Mouse (Mus musculus) myocyte (in vitro differentiated cells): ENCODE data around the gene Bora. TPM values are rescaled to one million over a fixed set of nuclear protein-coding genes. Genes with fewer than 3 reads are reported as not detected.

Experiments
- H3K27me3 ChIP-seq: one replicate; pipeline ENCODE4 v1.6.1; 2011; ENCODE audit not compliant: control insufficient read depth, insufficient read depth, insufficient read length
- H3K36me3 ChIP-seq: one replicate; pipeline ENCODE4 v1.6.1; 2011; ENCODE audit not compliant: control insufficient read depth, insufficient read depth
- H3K4me2 ChIP-seq: one replicate; pipeline ENCODE4 v1.6.1; 2011; ENCODE audit warnings: low read depth, control low read depth
- H3K4me3 ChIP-seq: one replicate; pipeline ENCODE4 v1.5.1; 2011; ENCODE audit warnings: mild to moderate bottlenecking, control low read depth, moderate library complexity
- H3K79me2 ChIP-seq: one replicate; pipeline ENCODE4 v1.6.1; 2011; ENCODE audit not compliant: control insufficient read depth, insufficient read depth
- H3ac ChIP-seq: one replicate; pipeline ENCODE4 v1.6.1; 2011; ENCODE audit not compliant: control insufficient read depth, insufficient read length
- CEBPB ChIP-seq: IDR thresholded peaks from 2 replicates; pipeline ENCODE4 v1.6.1; 2011; ENCODE audit warnings: mild to moderate bottlenecking, moderate library complexity; ENCODE audit not compliant: poor library complexity, insufficient read depth, severe bottlenecking
- E2F4 ChIP-seq: IDR thresholded peaks from one replicate; pipeline ENCODE4 v1.6.1; 2011; ENCODE audit warnings: mild to moderate bottlenecking, control low read depth, moderate library complexity; ENCODE audit not compliant: insufficient read depth
- MAX ChIP-seq: IDR thresholded peaks from one replicate; pipeline ENCODE4 v1.6.1; 2011; ENCODE audit warnings: low read depth, mild to moderate bottlenecking, control low read depth
- MYOD1 ChIP-seq, 3 experiments: IDR thresholded peaks; one replicate each; pipeline ENCODE4 v1.6.1; 2011; ENCODE audit warnings: control low read depth in 2 of 3, low read depth in 2 of 3, mild to moderate bottlenecking in 2 of 3, moderate library complexity in 1 of 3; ENCODE audit not compliant: insufficient read length in 2 of 3, control insufficient read depth in 1 of 3
- MYOG ChIP-seq, 3 experiments: IDR thresholded peaks; one replicate each; pipeline ENCODE4 v1.6.1; 2011; ENCODE audit warnings: control low read depth in 2 of 3, low read depth in 2 of 3, mild to moderate bottlenecking in 2 of 3; ENCODE audit not compliant: insufficient read length in 2 of 3, control insufficient read depth in 1 of 3, insufficient read depth in 1 of 3
- POLR2A ChIP-seq: IDR thresholded peaks from one replicate; pipeline ENCODE4 v1.6.1; 2011; ENCODE audit warnings: low read depth, mild to moderate bottlenecking, control low read depth, moderate library complexity; ENCODE audit not compliant: insufficient read length
- POLR2AphosphoS2 ChIP-seq: IDR thresholded peaks from one replicate; pipeline ENCODE4 v1.6.1; 2011; ENCODE audit warnings: low read depth, control low read depth; ENCODE audit not compliant: insufficient read length
- REST ChIP-seq: IDR thresholded peaks from one replicate; pipeline ENCODE4 v1.6.1; 2011; ENCODE audit warnings: mild to moderate bottlenecking, control low read depth, moderate library complexity; ENCODE audit not compliant: insufficient read depth, insufficient read length
- SRF ChIP-seq: IDR thresholded peaks from one replicate; pipeline ENCODE4 v1.6.1; 2011; ENCODE audit warnings: low read depth; ENCODE audit not compliant: control insufficient read depth, insufficient read length
- TCF12 ChIP-seq: IDR thresholded peaks from one replicate; pipeline ENCODE4 v1.6.1; 2011; ENCODE audit warnings: mild to moderate bottlenecking, control low read depth; ENCODE audit not compliant: poor library complexity, insufficient read depth, severe bottlenecking
- TCF3 ChIP-seq: IDR thresholded peaks from one replicate; pipeline ENCODE4 v1.6.1; 2011; ENCODE audit warnings: low read depth, control low read depth; ENCODE audit not compliant: insufficient read length
- USF1 ChIP-seq: IDR thresholded peaks from one replicate; pipeline ENCODE4 v1.6.1; 2011; ENCODE audit warnings: low read depth, mild to moderate bottlenecking, control low read depth, moderate library complexity
- polyA plus RNA-seq: library from polyadenylated mRNA; unstranded; fragments of >200 nt; fragmentation: generic; extraction: Trizol; gene quantifications from one replicate; pipeline ENCODE4 v1.2.1, GENCODE M21; 2012; ENCODE audit warnings: missing spikeins

Bora gene
- polyA plus RNA-seq, 1 experiment = 4.3 TPM

DNA sequence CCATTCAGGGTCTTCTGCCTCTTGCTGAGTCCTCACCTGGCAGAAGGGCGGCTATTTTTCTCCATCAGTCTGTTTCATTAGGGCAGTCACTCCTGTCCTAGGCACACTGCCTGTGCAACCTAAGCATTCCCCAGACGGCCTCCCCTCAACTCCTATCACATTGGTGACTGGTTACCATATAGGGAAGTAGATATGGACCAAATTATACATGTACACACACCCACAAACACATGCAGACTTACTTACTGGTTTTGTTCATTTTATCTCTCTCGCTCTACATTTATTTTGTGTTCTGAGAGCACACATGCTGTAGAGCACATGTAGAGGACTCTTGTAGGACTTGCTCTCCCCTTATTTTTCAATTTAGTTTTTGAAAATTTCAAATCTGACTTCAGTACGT, 57.0 kb downstream of the Bora start:
- H3K79me2 ChIP-seq = peaks cover 32% of the 10 kb centered on the region
- H3K27me3 ChIP-seq = no peaks in the 10 kb centered on the region
- no peak overlapping the region for H3K4me2 ChIP-seq
- no peak overlapping the region for H3K4me3 ChIP-seq
- no peak for TF ChIP-seq MYOG (IDR thresholded peaks at IDR 0.05; ENCODE audit: control insufficient read depth in 1 of 3, insufficient read depth in 1 of 3, insufficient read length in 2 of 3, low read depth in 2 of 3)
- TF ChIP-seq SRF = no peak
- TF ChIP-seq USF1 = no peak
- TF ChIP-seq POLR2AphosphoS2 = no peak
- TF ChIP-seq CEBPB = no peak
- TF ChIP-seq TCF3 = no peak
- TF ChIP-seq REST = no peak
- H3K36me3 ChIP-seq = peaks cover 12% of the 10 kb centered on the region
- H3ac ChIP-seq = no peak overlapping the region

DNA sequence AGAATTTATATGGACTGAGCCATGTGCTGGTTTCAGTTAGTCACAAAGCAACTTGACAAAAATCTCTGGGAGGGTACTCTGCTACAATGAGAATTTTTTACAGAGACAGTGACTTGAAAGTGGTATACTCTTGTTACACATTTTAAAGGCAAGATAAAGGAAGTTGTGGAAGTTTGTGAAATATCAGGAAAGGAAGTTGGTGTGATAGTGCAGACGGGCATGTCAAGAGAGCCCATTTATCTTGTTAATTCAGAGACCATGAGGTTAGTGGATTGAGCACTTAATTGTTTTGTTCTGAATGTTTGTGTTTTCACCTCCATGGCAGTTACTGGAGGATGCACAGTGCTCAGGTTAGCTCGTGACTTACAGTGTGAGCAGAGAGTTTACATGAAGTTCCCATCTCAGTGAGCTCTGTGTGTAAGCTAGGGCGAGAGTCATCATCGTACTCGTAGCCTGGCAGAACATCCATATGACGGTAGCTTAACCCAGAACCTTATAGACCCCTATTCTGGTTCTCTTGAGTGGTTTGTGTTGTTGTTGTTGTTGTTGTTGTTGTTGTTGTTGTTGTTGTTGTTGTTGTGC, 58.6 kb downstream of the Bora start:
- Histone ChIP-seq H3ac (no peak overlapping the region), H3K79me2 (peaks cover 21% of the 10 kb centered on the region), H3K4me3 (no peak overlapping the region), H3K4me2 (no peak overlapping the region), H3K36me3 (peaks cover 17% of the 10 kb centered on the region), H3K27me3 (no peaks in the 10 kb centered on the region)
- no peak for TF ChIP-seq REST
- no peak for TF ChIP-seq CEBPB
- TF ChIP-seq TCF12 = no peak
- TF ChIP-seq POLR2AphosphoS2 = no peak
- no peak for TF ChIP-seq MAX
- no peak for TF ChIP-seq TCF3
- TF ChIP-seq MYOD1 (IDR thresholded peaks at IDR 0.05; ENCODE audit: control insufficient read depth in 1 of 3, insufficient read length in 2 of 3, low read depth in 2 of 3) = no peak
- no peak for TF ChIP-seq USF1
- no peak for TF ChIP-seq POLR2A
- TF ChIP-seq E2F4 = no peak
- TF ChIP-seq MYOG (IDR thresholded peaks at IDR 0.05; ENCODE audit: control insufficient read depth in 1 of 3, insufficient read depth in 1 of 3, insufficient read length in 2 of 3, low read depth in 2 of 3) = no peak
- TF ChIP-seq SRF = no peak

DNA sequence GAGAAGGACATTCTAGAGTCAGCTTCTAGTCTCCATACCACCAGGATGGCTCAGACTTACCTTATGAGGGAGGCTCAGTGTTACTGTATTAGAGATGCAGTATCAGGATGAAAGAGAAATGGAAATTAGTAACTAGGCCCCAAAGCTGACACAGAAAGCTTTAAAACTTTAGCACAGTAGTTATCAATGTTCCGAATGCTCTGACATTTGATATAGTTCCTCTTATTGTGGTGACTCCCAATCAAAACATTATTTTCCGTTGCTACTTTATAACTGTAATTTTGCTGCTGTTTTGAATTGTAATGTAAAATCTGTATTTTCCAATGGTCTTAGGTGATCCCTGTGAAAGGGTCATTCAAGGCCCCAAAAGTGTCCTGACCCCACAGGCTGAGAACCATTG, 60.6 kb downstream of the Bora start:
- H3K4me3 ChIP-seq = no peak overlapping the region
- H3ac ChIP-seq = no peak overlapping the region
- no peak for TF ChIP-seq TCF12
- no peak for TF ChIP-seq POLR2A
- no peak for TF ChIP-seq USF1
- no peak for TF ChIP-seq MYOD1 (IDR thresholded peaks at IDR 0.05; ENCODE audit: control insufficient read depth in 1 of 3, insufficient read length in 2 of 3, low read depth in 2 of 3)
- no peak for TF ChIP-seq MAX
- no peak for TF ChIP-seq REST
- TF ChIP-seq SRF = no peak
- TF ChIP-seq MYOG (IDR thresholded peaks at IDR 0.05; ENCODE audit: control insufficient read depth in 1 of 3, insufficient read depth in 1 of 3, insufficient read length in 2 of 3, low read depth in 2 of 3) = no peak
- TF ChIP-seq CEBPB = no peak
- TF ChIP-seq TCF3 = no peak
- no peak for TF ChIP-seq E2F4
- no peak for TF ChIP-seq POLR2AphosphoS2
- H3K36me3 ChIP-seq = peaks cover 17% of the 10 kb centered on the region
- H3K79me2 ChIP-seq = peaks cover 3% of the 10 kb centered on the region
- no peak overlapping the region for H3K4me2 ChIP-seq
- no peaks in the 10 kb centered on the region for H3K27me3 ChIP-seq

DNA sequence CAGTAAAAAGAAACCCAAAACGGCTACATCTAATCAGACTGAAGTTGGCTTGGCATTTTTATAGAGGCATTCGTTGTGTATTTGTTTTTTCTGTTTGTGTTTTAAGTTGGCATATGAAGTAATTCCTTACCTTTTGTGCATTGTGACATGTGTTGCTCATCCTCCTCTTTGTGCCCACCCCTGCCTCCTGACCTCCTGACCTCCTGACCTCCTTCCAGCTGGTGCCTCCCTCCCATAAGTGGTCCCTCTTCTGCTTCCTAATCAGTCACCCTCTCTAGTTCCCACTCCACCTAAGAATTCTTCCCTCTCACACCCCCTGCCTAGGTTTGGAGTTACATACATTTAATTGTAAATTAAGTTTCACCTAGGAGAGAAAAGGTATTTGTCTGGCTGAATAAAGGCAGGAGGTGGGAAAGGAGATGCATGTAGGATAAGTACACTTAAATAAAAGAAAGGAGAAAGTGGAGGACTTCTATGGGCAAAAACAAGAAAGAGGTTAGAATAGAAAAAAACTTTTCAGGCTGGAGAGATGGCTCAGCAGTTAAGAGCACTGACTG, 61.7 kb downstream of the Bora start:
- no peak overlapping the region for H3ac ChIP-seq
- H3K4me3 ChIP-seq = no peak overlapping the region
- no peak overlapping the region for H3K4me2 ChIP-seq
- H3K36me3 ChIP-seq = peaks cover 25% of the 10 kb centered on the region
- no peaks in the 10 kb centered on the region for H3K79me2 ChIP-seq
- no peaks in the 10 kb centered on the region for H3K27me3 ChIP-seq
- TF ChIP-seq TCF3 (no peak), MYOG (IDR thresholded peaks at IDR 0.05; ENCODE audit: control insufficient read depth in 1 of 3, insufficient read depth in 1 of 3, insufficient read length in 2 of 3, low read depth in 2 of 3) (no peak), SRF (no peak), MAX (no peak), MYOD1 (IDR thresholded peaks at IDR 0.05; ENCODE audit: control insufficient read depth in 1 of 3, insufficient read length in 2 of 3, low read depth in 2 of 3) (no peak), CEBPB (no peak), POLR2AphosphoS2 (no peak), TCF12 (no peak)

DNA sequence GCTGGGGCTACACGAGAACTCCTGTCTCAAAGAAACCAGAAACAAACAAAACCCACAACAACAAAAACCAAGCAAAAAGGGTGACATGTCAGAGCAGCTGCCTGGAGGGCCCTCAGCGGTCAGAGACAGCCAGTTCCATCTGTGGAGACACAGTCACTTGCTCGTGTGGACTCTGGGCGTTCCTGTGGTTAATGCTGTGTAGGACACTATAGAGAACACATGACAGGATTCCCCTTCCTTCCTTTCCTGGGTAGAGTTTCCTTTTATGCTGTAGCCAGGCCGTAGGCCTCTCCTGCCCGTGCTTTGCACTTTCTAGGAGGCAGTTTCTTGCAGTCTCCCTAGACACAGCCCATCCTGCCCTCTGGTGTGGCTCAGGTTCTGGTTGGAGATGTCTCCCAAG, 62.7 kb downstream of the Bora start:
- H3K4me2 ChIP-seq = no peak overlapping the region
- TF ChIP-seq MYOG (IDR thresholded peaks at IDR 0.05; ENCODE audit: control insufficient read depth in 1 of 3, insufficient read depth in 1 of 3, insufficient read length in 2 of 3, low read depth in 2 of 3) (no peak), MYOD1 (IDR thresholded peaks at IDR 0.05; ENCODE audit: control insufficient read depth in 1 of 3, insufficient read length in 2 of 3, low read depth in 2 of 3) (no peak), CEBPB (no peak), SRF (no peak), POLR2A (no peak), USF1 (no peak), TCF12 (no peak), E2F4 (no peak), MAX (no peak), TCF3 (no peak), POLR2AphosphoS2 (no peak), REST (no peak)
- no peak overlapping the region for H3K4me3 ChIP-seq
- H3K36me3 ChIP-seq = peaks cover 35% of the 10 kb centered on the region
- no peaks in the 10 kb centered on the region for H3K79me2 ChIP-seq
- H3ac ChIP-seq = no peak overlapping the region
- no peaks in the 10 kb centered on the region for H3K27me3 ChIP-seq
